Mouse (Mus musculus) gastrocnemius, postnatal 4 days (tissue): ENCODE measurements around the gene Zdhhc12. TPM values are rescaled to one million over a fixed set of nuclear protein-coding genes. Genes with fewer than 3 reads are reported as not detected.
A peak's percentile ranks its signal among the peaks of the same experiment; 100 is the strongest.
"Not testable (repeated sequence)": the region's sequence is repeated elsewhere in the genome, so short reads cannot be mapped to it uniquely, and the experiment has no call there.

Experiments
- DNase-seq, 2 experiments: peaks; one replicate each; pipeline ENCODE4 v3.0.0; 2021 to 2022; ENCODE audit warnings: low spot score in 2 of 2, mixed read lengths in 2 of 2
- total RNA-seq, 2 experiments: library from RNA; stranded (reverse); gene quantifications; 2 replicates each; pipeline ENCODE4 v1.2.3; 2021

Zdhhc12 gene
- total RNA-seq, 2 experiments from 2014 or later, result 4.5 to 5.7 TPM

GRCm38 (mm10) chr2:30066046-30066901 lies 27.2 kb downstream of the Zdhhc12 start:
- peak; percentile 94 to 96 for DNase-seq

- DNase-seq, result no peak
These were observed 29.1 kb downstream of the Zdhhc12 start for GRCm38 (mm10) chr2:30064298-30064697.

GRCm38 (mm10) chr2:30063791-30064190 lies 29.7 kb downstream of the Zdhhc12 start:
- no peak for DNase-seq

GRCm38 (mm10) chr2:30063235-30063634 lies 30.2 kb downstream of the Zdhhc12 start:
- DNase-seq, result no peak

- peak in 1 of 2 experiments; percentile 50 for DNase-seq
These were observed 31.0 kb downstream of the Zdhhc12 start for GRCm38 (mm10) chr2:30062249-30063093.

- peak; percentile 39 to 42 for DNase-seq
These were observed 32.0 kb downstream of the Zdhhc12 start for GRCm38 (mm10) chr2:30061215-30062166.

GRCm38 (mm10) chr2:30058418-30058817 lies 35.0 kb downstream of the Zdhhc12 start:
- DNase-seq, result no peak

- DNase-seq, result no peak
These were observed 36.1 kb downstream of the Zdhhc12 start, which contains the start of gene Set for GRCm38 (mm10) chr2:30057223-30057904. Gene Set (plus strand): TSS chr2:30057378.

- DNase-seq, result no peak
These were observed 36.7 kb downstream of the Zdhhc12 start for GRCm38 (mm10) chr2:30056736-30057135.

- not testable (repeated sequence) for DNase-seq
These were observed 38.1 kb downstream of the Zdhhc12 start for GRCm38 (mm10) chr2:30055310-30055709.

- DNase-seq, result no peak
These were observed 41.3 kb downstream of the Zdhhc12 start for GRCm38 (mm10) chr2:30051992-30052761.

- no peak for DNase-seq
These were observed 43.6 kb downstream of the Zdhhc12 start for GRCm38 (mm10) chr2:30049831-30050230.

- DNase-seq, result peak; percentile 98
These were observed 44.6 kb downstream of the Zdhhc12 start, which contains the start of gene Wdr34 for GRCm38 (mm10) chr2:30048699-30049388. Gene Wdr34 (minus strand): TSS chr2:30048881.

- no peak for DNase-seq
These were observed 45.3 kb downstream of the Zdhhc12 start for GRCm38 (mm10) chr2:30048101-30048501.

GRCm38 (mm10) chr2:30047127-30047526 lies 46.3 kb downstream of the Zdhhc12 start:
- no peak for DNase-seq

GRCm38 (mm10) chr2:30044550-30044949 lies 48.9 kb downstream of the Zdhhc12 start:
- DNase-seq, result no peak

- peak; percentile 76 to 85 for DNase-seq
These were observed 51.0 kb downstream of the Zdhhc12 start for GRCm38 (mm10) chr2:30042445-30042844.
